ENCODE assay signal across 17 mouse cellular contexts in genomic region chr14:7957049-7957448, GRCm38 (mm10). TPM values are rescaled to one million over a fixed set of nuclear protein-coding genes. Genes with fewer than 3 reads are reported as not detected.
DNase-seq lines count a peak whose midpoint lies in the region; ATAC-seq and TF ChIP-seq lines count a peak whose summit lies in the region.
"Had no signal": no experiment of that assay in that cellular context is flagged by ENCODE, and none has a peak within 500 bp of the region (broad histone marks: within the 10 kb centered on the region; RNA-seq: fewer than 3 reads in every experiment).

Gene Gm45521 (plus strand): TSS chr14:7957288.

- H3K9ac ChIP-seq in intestine, embryonic 16.5 days (ENCODE audit: low read depth, low read length), result 0 out of 2 replicates have a peak within 1 kb of the TSS, but pooled peaks have one; percentile 17
- H3K9ac ChIP-seq in intestine, embryonic 15.5 days, result no peak within 1 kb of the TSS
- no peak within 1 kb of the TSS for H3K9ac ChIP-seq in embryonic facial prominence, embryonic 11.5 days (replicated peaks; ENCODE audit: low read length)
- no peak within 1 kb of the TSS for H3K9ac ChIP-seq in neural tube, embryonic 14.5 days (replicated peaks; ENCODE audit: low read depth, low read length)
- no peak within 1 kb of the TSS for H3K9ac ChIP-seq in liver, embryonic 12.5 days
- H3K9ac ChIP-seq: embryonic facial prominence, embryonic 12.5 days; heart, embryonic 13.5 days; liver, embryonic 13.5 days had no signal

- no peak within 1 kb of the TSS for H3K27ac ChIP-seq in intestine, embryonic 16.5 days (ENCODE audit: low read length)
- no peak within 1 kb of the TSS for H3K27ac ChIP-seq in intestine, embryonic 15.5 days
- H3K27ac ChIP-seq in embryonic facial prominence, embryonic 11.5 days (replicated peaks; ENCODE audit: low read depth, low read length), result no peak within 1 kb of the TSS
- H3K27ac ChIP-seq in limb, embryonic 10.5 days, result 0 out of 2 replicates have a peak within 1 kb of the TSS, but pooled peaks have one; percentile 19
- no peak within 1 kb of the TSS for H3K27ac ChIP-seq in neural tube, embryonic 14.5 days (ENCODE audit: low read depth, low read length)
- no peak within 1 kb of the TSS for H3K27ac ChIP-seq in left cerebral cortex, adult 2 months
- no peak within 1 kb of the TSS for H3K27ac ChIP-seq in liver, embryonic 12.5 days
- H3K27ac ChIP-seq: embryonic facial prominence, embryonic 12.5 days; heart, embryonic 13.5 days; liver, embryonic 13.5 days had no signal

- no peak within 1 kb of the TSS for H3K4me2 ChIP-seq in intestine, embryonic 16.5 days (ENCODE audit: low read depth, low read length)
- H3K4me2 ChIP-seq in intestine, embryonic 15.5 days (replicated peaks), result no peak within 1 kb of the TSS
- no peak within 1 kb of the TSS for H3K4me2 ChIP-seq in embryonic facial prominence, embryonic 11.5 days (ENCODE audit: low read depth, low read length)
- no peak within 1 kb of the TSS for H3K4me2 ChIP-seq in neural tube, embryonic 14.5 days (ENCODE audit: low read depth, low read length)
- no peak within 1 kb of the TSS for H3K4me2 ChIP-seq in liver, embryonic 12.5 days
- H3K4me2 ChIP-seq: embryonic facial prominence, embryonic 12.5 days; heart, embryonic 13.5 days; liver, embryonic 13.5 days had no signal

- intact Hi-C loops in left cerebral cortex, adult 2 months (cut with DNase I), result no loop called here

- H3K36me3 ChIP-seq in intestine, embryonic 16.5 days (ENCODE audit: control insufficient read depth, insufficient read depth, low read length), result no peaks in the 10 kb centered on the region
- no peaks in the 10 kb centered on the region for H3K36me3 ChIP-seq in intestine, embryonic 15.5 days
- H3K36me3 ChIP-seq in embryonic facial prominence, embryonic 11.5 days (replicated peaks; ENCODE audit: control insufficient read depth, insufficient read depth, low read depth, low read length), result no peaks in the 10 kb centered on the region
- no peaks in the 10 kb centered on the region for H3K36me3 ChIP-seq in limb, embryonic 10.5 days
- no peaks in the 10 kb centered on the region for H3K36me3 ChIP-seq in neural tube, embryonic 14.5 days (ENCODE audit: control insufficient read depth, insufficient read depth, low read length)
- H3K36me3 ChIP-seq in liver, embryonic 12.5 days, result no peaks in the 10 kb centered on the region
- H3K36me3 ChIP-seq: embryonic facial prominence, embryonic 12.5 days; heart, embryonic 13.5 days; liver, embryonic 13.5 days had no signal

- peaks cover 27% of the 10 kb centered on the region for H3K4me1 ChIP-seq in intestine, embryonic 16.5 days (ENCODE audit: control insufficient read depth, insufficient read depth, low read length)
- H3K4me1 ChIP-seq in intestine, embryonic 15.5 days (replicated peaks), result peaks cover 27% of the 10 kb centered on the region
- no peaks in the 10 kb centered on the region for H3K4me1 ChIP-seq in embryonic facial prominence, embryonic 11.5 days (ENCODE audit: control insufficient read depth, insufficient read depth, low read length)
- H3K4me1 ChIP-seq in limb, embryonic 10.5 days, result peaks cover 22% of the 10 kb centered on the region
- no peaks in the 10 kb centered on the region for H3K4me1 ChIP-seq in neural tube, embryonic 14.5 days (ENCODE audit: control insufficient read depth, insufficient read depth, low read length)
- peaks cover 9% of the 10 kb centered on the region for H3K4me1 ChIP-seq in liver, embryonic 12.5 days

- no peak within 1 kb of the TSS for H3K4me3 ChIP-seq in intestine, embryonic 16.5 days (ENCODE audit: low read length)
- H3K4me3 ChIP-seq in intestine, embryonic 15.5 days (replicated peaks), result no peak within 1 kb of the TSS
- no peak within 1 kb of the TSS for H3K4me3 ChIP-seq in embryonic facial prominence, embryonic 11.5 days (ENCODE audit: low read depth, low read length)
- no peak within 1 kb of the TSS for H3K4me3 ChIP-seq in limb, embryonic 10.5 days
- no peak within 1 kb of the TSS for H3K4me3 ChIP-seq in neural tube, embryonic 14.5 days (ENCODE audit: low read depth, low read length)
- no peak within 1 kb of the TSS for H3K4me3 ChIP-seq in left cerebral cortex, adult 2 months
- H3K4me3 ChIP-seq in liver, embryonic 12.5 days, result no peak within 1 kb of the TSS
- H3K4me3 ChIP-seq: embryonic facial prominence, embryonic 12.5 days; heart, embryonic 13.5 days; liver, embryonic 13.5 days had no signal

- no peak for TF ChIP-seq CTCF in left cerebral cortex, adult 2 months (IDR thresholded peaks at IDR 0.05)

- no peaks in the 10 kb centered on the region for H3K27me3 ChIP-seq in intestine, embryonic 16.5 days (replicated peaks; ENCODE audit: control insufficient read depth, insufficient read depth, low read length)
- H3K27me3 ChIP-seq in intestine, embryonic 15.5 days (replicated peaks), result no peaks in the 10 kb centered on the region
- no peaks in the 10 kb centered on the region for H3K27me3 ChIP-seq in embryonic facial prominence, embryonic 11.5 days (ENCODE audit: control insufficient read depth, insufficient read depth, low read length)
- H3K27me3 ChIP-seq in limb, embryonic 10.5 days (ENCODE audit: low read depth, poor library complexity, severe bottlenecking), result no peaks in the 10 kb centered on the region
- no peaks in the 10 kb centered on the region for H3K27me3 ChIP-seq in neural tube, embryonic 14.5 days (ENCODE audit: control insufficient read depth, insufficient read depth, low read length)
- no peaks in the 10 kb centered on the region for H3K27me3 ChIP-seq in liver, embryonic 12.5 days (replicated peaks)
- H3K27me3 ChIP-seq: embryonic facial prominence, embryonic 12.5 days; heart, embryonic 13.5 days; liver, embryonic 13.5 days had no signal

- WGBS in intestine, embryonic 16.5 days, result 63% methylated on average over 9 of the region's 9 CpGs
- WGBS in intestine, embryonic 15.5 days, result 62% methylated on average over 9 of the region's 9 CpGs
- WGBS in embryonic facial prominence, embryonic 11.5 days, result 51% methylated on average over 9 of the region's 9 CpGs
- 60% methylated on average over 9 of the region's 9 CpGs for WGBS in limb, embryonic 10.5 days
- 45% methylated on average over 9 of the region's 9 CpGs for WGBS in neural tube, embryonic 14.5 days
- 65% methylated on average over 9 of the region's 9 CpGs for WGBS in liver, embryonic 12.5 days (ENCODE audit: insufficient replicate concordance)

- no peaks in the 10 kb centered on the region for H3K9me3 ChIP-seq in intestine, embryonic 16.5 days (ENCODE audit: control insufficient read depth, low read length)
- H3K9me3 ChIP-seq in intestine, embryonic 15.5 days, result no peaks in the 10 kb centered on the region
- H3K9me3 ChIP-seq in embryonic facial prominence, embryonic 11.5 days (replicated peaks; ENCODE audit: control insufficient read depth, low read length), result no peaks in the 10 kb centered on the region
- no peaks in the 10 kb centered on the region for H3K9me3 ChIP-seq in limb, embryonic 10.5 days (replicated peaks)
- H3K9me3 ChIP-seq in neural tube, embryonic 14.5 days (ENCODE audit: control insufficient read depth, low read length), result no peaks in the 10 kb centered on the region
- H3K9me3 ChIP-seq in liver, embryonic 12.5 days (replicated peaks), result no peaks in the 10 kb centered on the region
- H3K9me3 ChIP-seq: embryonic facial prominence, embryonic 12.5 days; heart, embryonic 13.5 days; liver, embryonic 13.5 days had no signal

- no peak for ATAC-seq in intestine, embryonic 16.5 days
- ATAC-seq in intestine, embryonic 15.5 days, result no peak
- 0 out of 2 replicates have a peak, but pooled peaks have one; percentile 37 for ATAC-seq in embryonic facial prominence, embryonic 11.5 days (replicated peaks; ENCODE audit: insufficient number of reproducible peaks, low FRiP score, low TSS enrichment, low read depth)
- ATAC-seq in neural tube, embryonic 14.5 days (ENCODE audit: low read depth), result 0 out of 2 replicates have a peak, but pooled peaks have one; percentile 26
- ATAC-seq in liver, embryonic 12.5 days, result no peak
- ATAC-seq: inflammation-experienced regulatory T-cells, adult 6 months had no signal

- peak; percentile 27 for DNase-seq in embryonic facial prominence, embryonic 11.5 days (ENCODE audit: low spot score)
- DNase-seq in limb, embryonic 10.5 days (ENCODE audit: low spot score), result no peak
- no peak for DNase-seq in left cerebral cortex, adult 2 months (ENCODE audit: extremely low spot score in 1 of 2, low spot score in 2 of 2)
- DNase-seq in cerebellum, postnatal 10 days, result no peak
- DNase-seq: adrenal gland, postnatal 36 days; cerebellum, adult 11-12 months; kidney, postnatal 36 days; liver, embryonic 13.5 days; lung, postnatal 4 days had no signal

RNA-seq across cellular contexts. Expression of gene Gm45521, which starts in this region (rescaled TPM):
- not detected in 2 replicates for polyA plus RNA-seq in intestine, embryonic 16.5 days (2015; fragmentation: Nextera tagmentation; extraction: Ambion mirVana)
- not detected in 2 replicates for polyA plus RNA-seq in intestine, embryonic 15.5 days (2015; fragmentation: Nextera tagmentation; extraction: Ambion mirVana)
- not detected in 2 replicates for polyA plus RNA-seq in embryonic facial prominence, embryonic 11.5 days (2014; fragmentation: Nextera tagmentation; extraction: Ambion mirVana)
- polyA plus RNA-seq in limb, embryonic 10.5 days (2016; fragmentation: Nextera tagmentation; extraction: Ambion mirVana), result not detected in 2 replicates
- polyA plus RNA-seq in neural tube, embryonic 14.5 days (2014; fragmentation: Nextera tagmentation; extraction: Ambion mirVana), result not detected in 2 replicates
- total RNA-seq in left cerebral cortex, adult 2 months (2021), result not detected
- polyA plus RNA-seq in liver, embryonic 12.5 days (2016; fragmentation: Nextera tagmentation; extraction: Ambion mirVana), result not detected in 2 replicates
- total RNA-seq: adrenal gland, postnatal 36 days; left cerebral cortex, adult 18-20 months had no signal
- polyA plus RNA-seq: embryonic facial prominence, embryonic 12.5 days; heart, embryonic 13.5 days; inflammation-experienced regulatory T-cells, adult 6 months; liver, embryonic 13.5 days had no signal

Comparison
In these comparisons a context has a peak if more than half of its experiments do, and no peak if none do; other contexts are left out.
1. Peak in DNase-seq and ATAC-seq in embryonic facial prominence, embryonic 11.5 days; RNA of the gene not detected or under 1 TPM.
2. Peak in ATAC-seq in neural tube, embryonic 14.5 days; RNA of the gene not detected or under 1 TPM.